Mouse (Mus musculus) ES-E14 (cell line): Measurements from ENCODE around the gene Tbc1d2b.

ENCODE experiments used
- CHD2 ChIP-seq: IDR thresholded peaks from 2 replicates; pipeline ENCODE4 v1.6.1; 2014; ENCODE audit warnings: mild to moderate bottlenecking, low read depth, low read length, inconsistent platforms
- HCFC1 ChIP-seq: IDR thresholded peaks from 2 replicates; pipeline ENCODE4 v1.6.1; 2012; ENCODE audit warnings: low read length, inconsistent platforms, borderline replicate concordance; ENCODE audit not compliant: insufficient read depth
- MAFK ChIP-seq: IDR thresholded peaks from 2 replicates; pipeline ENCODE4 v1.6.1; 2014; ENCODE audit warnings: mild to moderate bottlenecking, low read depth, low read length, inconsistent platforms; ENCODE audit not compliant: insufficient read depth
- ZC3H11A ChIP-seq: IDR thresholded peaks from 2 replicates; pipeline ENCODE4 v1.6.1; 2012; ENCODE audit warnings: low read depth, mild to moderate bottlenecking, inconsistent platforms, low read length, borderline replicate concordance
- ZNF384 ChIP-seq: IDR thresholded peaks from 2 replicates; pipeline ENCODE4 v1.6.1; 2012; ENCODE audit warnings: low read depth, low read length, inconsistent platforms

GRCm38 (mm10) chr9:90262591-90263339, 7.8 kb downstream of the Tbc1d2b start:
- TF ChIP-seq HCFC1, result no peak
- TF ChIP-seq ZC3H11A, result no peak
- no peak for TF ChIP-seq MAFK
- no peak for TF ChIP-seq CHD2
- TF ChIP-seq ZNF384, result no peak
